Mouse (Mus musculus): Measurements from ENCODE around the gene Hoxc4.

The Hoxc4 gene

GRCm38 (mm10) chr15:103038701-103039480, 20.2 kb downstream of the Hoxc4 start:
- no peak for DNase-seq (ENCODE audit: low spot score)

- no peak for DNase-seq (ENCODE audit: low spot score)
Observed at GRCm38 (mm10) chr15:103039609-103040008, 20.9 kb downstream of the Hoxc4 start.

- no peak for DNase-seq (ENCODE audit: low spot score)
Observed at GRCm38 (mm10) chr15:103040601-103041000, 21.9 kb downstream of the Hoxc4 start.

- no peak for DNase-seq (ENCODE audit: low spot score)
Observed at GRCm38 (mm10) chr15:103041613-103042012, 22.9 kb downstream of the Hoxc4 start.

GRCm38 (mm10) chr15:103042209-103042608, 23.5 kb downstream of the Hoxc4 start:
- DNase-seq (ENCODE audit: low spot score) = no peak

GRCm38 (mm10) chr15:103051670-103052069, 32.9 kb downstream of the Hoxc4 start:
- no peak for DNase-seq (ENCODE audit: low spot score)

GRCm38 (mm10) chr15:103053210-103053609, 34.5 kb downstream of the Hoxc4 start:
- no peak for DNase-seq (ENCODE audit: low spot score)

GRCm38 (mm10) chr15:103056396-103056795, 37.7 kb downstream of the Hoxc4 start:
- no peak for DNase-seq (ENCODE audit: low spot score)

GRCm38 (mm10) chr15:103058715-103059114, 40.0 kb downstream of the Hoxc4 start:
- DNase-seq (ENCODE audit: low spot score) = no peak

- no peak for DNase-seq (ENCODE audit: low spot score)
Observed at GRCm38 (mm10) chr15:103059393-103059992, 40.8 kb downstream of the Hoxc4 start.

- no peak for DNase-seq (ENCODE audit: low spot score)
Observed at GRCm38 (mm10) chr15:103060021-103060340, 41.2 kb downstream of the Hoxc4 start.

- DNase-seq (ENCODE audit: low spot score) = no peak
Observed at GRCm38 (mm10) chr15:103060341-103061130, 41.8 kb downstream of the Hoxc4 start.

- DNase-seq (ENCODE audit: low spot score) = no peak
Observed at GRCm38 (mm10) chr15:103061131-103061825, 42.5 kb downstream of the Hoxc4 start.

- no peak for DNase-seq (ENCODE audit: low spot score)
Observed at GRCm38 (mm10) chr15:103061988-103062387, 43.3 kb downstream of the Hoxc4 start.

GRCm38 (mm10) chr15:103065642-103066041, 46.9 kb downstream of the Hoxc4 start:
- no peak for DNase-seq (ENCODE audit: low spot score)

- DNase-seq (ENCODE audit: low spot score) = no peak
Observed at GRCm38 (mm10) chr15:103067701-103068100, 49.0 kb downstream of the Hoxc4 start.

- no peak for DNase-seq (ENCODE audit: low spot score)
Observed at GRCm38 (mm10) chr15:103069173-103069572, 50.4 kb downstream of the Hoxc4 start.

- no peak for DNase-seq (ENCODE audit: low spot score)
Observed at GRCm38 (mm10) chr15:103071266-103071665, 52.5 kb downstream of the Hoxc4 start.

GRCm38 (mm10) chr15:103074663-103075415, 56.1 kb downstream of the Hoxc4 start:
- no peak for DNase-seq (ENCODE audit: low spot score)

- DNase-seq (ENCODE audit: low spot score) = no peak
Observed at GRCm38 (mm10) chr15:103077673-103078072, 58.9 kb downstream of the Hoxc4 start.

- DNase-seq (ENCODE audit: low spot score) = no peak
Observed at GRCm38 (mm10) chr15:103082622-103083021, 63.9 kb downstream of the Hoxc4 start.

GRCm38 (mm10) chr15:103083598-103083997, 64.9 kb downstream of the Hoxc4 start:
- no peak for DNase-seq (ENCODE audit: low spot score)
